In the genomic region with DNA sequence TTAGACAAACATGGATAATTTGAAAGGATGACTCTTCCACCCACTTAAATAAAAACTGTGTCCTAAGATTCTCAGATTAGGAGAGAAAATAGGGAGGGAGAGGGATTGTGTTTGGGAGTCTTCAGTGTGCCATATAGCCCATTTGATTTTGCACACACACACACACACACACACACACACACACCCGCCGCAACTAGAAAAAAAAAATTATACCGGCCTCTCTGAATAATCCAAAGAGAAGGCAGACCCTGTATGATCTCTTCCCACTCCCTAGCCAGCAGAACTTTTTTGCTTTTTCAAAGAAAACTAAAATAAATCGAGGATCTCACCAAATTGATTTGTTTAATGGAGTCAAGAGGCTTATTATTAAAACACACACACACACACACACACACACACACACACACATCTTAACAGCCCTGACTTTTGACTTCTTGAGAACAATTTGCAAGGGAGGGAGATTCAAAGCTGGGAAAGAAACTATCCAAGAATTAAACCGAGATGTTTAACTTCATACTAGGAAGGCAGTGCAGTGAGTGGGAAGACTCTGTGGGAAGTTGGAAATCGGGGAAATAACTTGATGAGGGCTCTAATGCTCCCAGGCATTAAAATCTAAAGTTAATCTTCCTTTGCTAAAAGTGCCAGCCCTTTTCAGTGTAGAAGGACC, we compare ENCODE assay signal across 18 mouse cellular contexts. TPM values are rescaled to one million over a fixed set of nuclear protein-coding genes. Genes with fewer than 3 reads are reported as not detected.
DNase-seq lines count a peak whose midpoint lies in the region; ATAC-seq and TF ChIP-seq lines count a peak whose summit lies in the region.
"Had no signal": no experiment of that assay in that cellular context is flagged by ENCODE, and none has a peak within 500 bp of the region (broad histone marks: within the 10 kb centered on the region; RNA-seq: fewer than 3 reads in every experiment).

No protein-coding gene starts in this region.

- peak overlapping the region; percentile 82 for H3K4me2 ChIP-seq in embryonic facial prominence, embryonic 14.5 days (ENCODE audit: low read depth, low read length)
- H3K4me2 ChIP-seq in neural tube, embryonic 12.5 days (replicated peaks) = peak overlapping the region; percentile 81
- H3K4me2 ChIP-seq in lung, postnatal 0 days (replicated peaks; ENCODE audit: low read depth, low read length) = no peak overlapping the region
- H3K4me2 ChIP-seq: heart, embryonic 11.5 days; intestine, embryonic 15.5 days; stomach, embryonic 15.5 days had no signal

- H3K27ac ChIP-seq in embryonic facial prominence, embryonic 14.5 days (replicated peaks; ENCODE audit: low read depth, low read length) = peak overlapping the region; percentile 93
- H3K27ac ChIP-seq in limb, embryonic 10.5 days = no peak overlapping the region
- H3K27ac ChIP-seq in neural tube, embryonic 12.5 days = no peak overlapping the region
- no peak overlapping the region for H3K27ac ChIP-seq in lung, postnatal 0 days (ENCODE audit: low read length)
- H3K27ac ChIP-seq: intestine, embryonic 15.5 days; left cerebral cortex, adult 2 months; stomach, embryonic 15.5 days had no signal

- no peaks in the 10 kb centered on the region for H3K4me1 ChIP-seq in embryonic facial prominence, embryonic 14.5 days (ENCODE audit: control insufficient read depth, insufficient read depth, low read length)
- H3K4me1 ChIP-seq in limb, embryonic 10.5 days = peaks cover 33% of the 10 kb centered on the region
- peaks cover 36% of the 10 kb centered on the region for H3K4me1 ChIP-seq in neural tube, embryonic 12.5 days
- peaks cover 8% of the 10 kb centered on the region; the same call in 1 of the 2 replicates for H3K4me1 ChIP-seq in lung, postnatal 0 days (ENCODE audit: insufficient read depth, low read depth, low read length)

- TF ChIP-seq CTCF in lung, postnatal 0 days (IDR thresholded peaks at IDR 0.05) = no peak

- peaks cover 84% of the 10 kb centered on the region for H3K27me3 ChIP-seq in embryonic facial prominence, embryonic 14.5 days (replicated peaks; ENCODE audit: control insufficient read depth, insufficient read depth, low read length)
- H3K27me3 ChIP-seq in limb, embryonic 10.5 days (ENCODE audit: low read depth, poor library complexity, severe bottlenecking) = peaks cover 100% of the 10 kb centered on the region
- H3K27me3 ChIP-seq in neural tube, embryonic 12.5 days (replicated peaks) = peaks cover 72% of the 10 kb centered on the region
- peaks cover 90% of the 10 kb centered on the region for H3K27me3 ChIP-seq in lung, postnatal 0 days (replicated peaks; ENCODE audit: insufficient read depth, low read length)

- peak overlapping the region; percentile 87 for H3K9ac ChIP-seq in embryonic facial prominence, embryonic 14.5 days (ENCODE audit: low read depth, low read length)
- peak overlapping the region; percentile 73 for H3K9ac ChIP-seq in neural tube, embryonic 12.5 days
- H3K9ac ChIP-seq in lung, postnatal 0 days (replicated peaks; ENCODE audit: low read depth) = no peak overlapping the region
- H3K9ac ChIP-seq: intestine, embryonic 15.5 days; stomach, embryonic 15.5 days had no signal

- peak overlapping the region; percentile 62 for H3K4me3 ChIP-seq in embryonic facial prominence, embryonic 14.5 days (ENCODE audit: low read depth, low read length)
- H3K4me3 ChIP-seq in limb, embryonic 10.5 days = peak overlapping the region; percentile 50
- peak overlapping the region; percentile 59 for H3K4me3 ChIP-seq in neural tube, embryonic 12.5 days
- no peak overlapping the region for H3K4me3 ChIP-seq in lung, postnatal 0 days (ENCODE audit: low read depth, low read length)
- H3K4me3 ChIP-seq: intestine, embryonic 15.5 days; left cerebral cortex, adult 2 months; stomach, embryonic 15.5 days had no signal

- H3K36me3 ChIP-seq in embryonic facial prominence, embryonic 14.5 days (ENCODE audit: control insufficient read depth, insufficient read depth, low read length) = peaks cover 8% of the 10 kb centered on the region; the same call in 1 of the 2 replicates
- H3K36me3 ChIP-seq in limb, embryonic 10.5 days = no peaks in the 10 kb centered on the region
- no peaks in the 10 kb centered on the region for H3K36me3 ChIP-seq in neural tube, embryonic 12.5 days
- H3K36me3 ChIP-seq in lung, postnatal 0 days (ENCODE audit: insufficient read depth, low read length) = no peaks in the 10 kb centered on the region
- H3K36me3 ChIP-seq: intestine, embryonic 15.5 days; stomach, embryonic 15.5 days had no signal

- TF ChIP-seq EP300 in lung, postnatal 0 days (IDR thresholded peaks at IDR 0.05) = no peak

- DNase-seq in heart, adult 11 months = peak; percentile 35
- DNase-seq in heart, adult 9 months (ENCODE audit: low spot score in 2 of 2) = no peak
- no peak for DNase-seq in embryonic facial prominence, embryonic 14.5 days (ENCODE audit: low spot score)
- peak; percentile 29 for DNase-seq in limb, embryonic 10.5 days (ENCODE audit: low spot score)
- no peak for DNase-seq in lung, postnatal 0 days (ENCODE audit: low spot score)
- DNase-seq in kidney, postnatal 10 days = no peak
- DNase-seq in gastrocnemius, postnatal 4 days (ENCODE audit: low spot score in 2 of 2) = no peak
- DNase-seq: lung, postnatal 4 days; right cerebral cortex, postnatal 14 days; thymus, postnatal 4 days had no signal

- H3K9me3 ChIP-seq in embryonic facial prominence, embryonic 14.5 days (ENCODE audit: control insufficient read depth, low read length) = no peaks in the 10 kb centered on the region
- H3K9me3 ChIP-seq in limb, embryonic 10.5 days (replicated peaks) = no peaks in the 10 kb centered on the region
- H3K9me3 ChIP-seq in neural tube, embryonic 12.5 days = no peaks in the 10 kb centered on the region
- H3K9me3 ChIP-seq in lung, postnatal 0 days (ENCODE audit: low read length) = no peaks in the 10 kb centered on the region
- H3K9me3 ChIP-seq: intestine, embryonic 15.5 days; stomach, embryonic 15.5 days had no signal

- no peak for ATAC-seq in embryonic facial prominence, embryonic 14.5 days (ENCODE audit: low read depth)
- no peak for ATAC-seq in neural tube, embryonic 12.5 days (ENCODE audit: low FRiP score, low read depth)
- no peak for ATAC-seq in lung, postnatal 0 days
- ATAC-seq: intestine, embryonic 15.5 days had no signal

- 7% methylated on average over 6 of the region's 6 CpGs for WGBS in embryonic facial prominence, embryonic 14.5 days
- WGBS in limb, embryonic 10.5 days = 3% methylated on average over 6 of the region's 6 CpGs
- 4% methylated on average over 6 of the region's 6 CpGs for WGBS in neural tube, embryonic 12.5 days
- WGBS in lung, postnatal 0 days = 3% methylated on average over 6 of the region's 6 CpGs

RNA-seq across cellular contexts. Expression of a gene that starts 2.4 kb away (rescaled TPM):
- polyA plus RNA-seq in embryonic facial prominence, embryonic 14.5 days (2014; fragmentation: Nextera tagmentation; extraction: Ambion mirVana) = 9.4 and 12.4 TPM in 2 replicates
- polyA plus RNA-seq in limb, embryonic 10.5 days (2016; fragmentation: Nextera tagmentation; extraction: Ambion mirVana) = 11.5 and 12.6 TPM in 2 replicates
- 44.6 and 45.4 TPM in 2 replicates for polyA plus RNA-seq in neural tube, embryonic 12.5 days (2016; fragmentation: Nextera tagmentation; extraction: Ambion mirVana)
- polyA plus RNA-seq in lung, postnatal 0 days (2015; fragmentation: Nextera tagmentation; extraction: Ambion mirVana) = not detected in 2 replicates
- under 1 TPM in 1 of 2 experiments, not detected in 1; 0.13 TPM for total RNA-seq in gastrocnemius, postnatal 4 days (2021)
- total RNA-seq: common myeloid progenitor, adult 5-6 weeks; left cerebral cortex, adult 2 months; liver, adult 2 months; neutrophil, adult 5-6 weeks had no signal
- polyA plus RNA-seq: intestine, embryonic 15.5 days; liver, adult 2 months had no signal

Comparison
In these comparisons a context has a peak if more than half of its experiments do, and no peak if none do; other contexts are left out.
1. DNase-seq: peak in heart, adult 11 months (single experiment) and limb, embryonic 10.5 days (single experiment); none in heart, adult 9 months (0 of 2), embryonic facial prominence, embryonic 14.5 days (single experiment), lung, postnatal 0 days (single experiment), kidney, postnatal 10 days (single experiment) and gastrocnemius, postnatal 4 days (0 of 2).
2. RNA of a gene that starts 2.4 kb away (polyA plus RNA-seq): 44.6 to 45.4 TPM in neural tube, embryonic 12.5 days, 11.5 to 12.6 TPM in limb, embryonic 10.5 days and 9.4 to 12.4 TPM in embryonic facial prominence, embryonic 14.5 days; not detected in lung, postnatal 0 days; every median in the first group is over 10 times any median in the second.